Mouse (Mus musculus): Measurements from ENCODE around the gene Tmem164.

Tmem164 gene

DNA sequence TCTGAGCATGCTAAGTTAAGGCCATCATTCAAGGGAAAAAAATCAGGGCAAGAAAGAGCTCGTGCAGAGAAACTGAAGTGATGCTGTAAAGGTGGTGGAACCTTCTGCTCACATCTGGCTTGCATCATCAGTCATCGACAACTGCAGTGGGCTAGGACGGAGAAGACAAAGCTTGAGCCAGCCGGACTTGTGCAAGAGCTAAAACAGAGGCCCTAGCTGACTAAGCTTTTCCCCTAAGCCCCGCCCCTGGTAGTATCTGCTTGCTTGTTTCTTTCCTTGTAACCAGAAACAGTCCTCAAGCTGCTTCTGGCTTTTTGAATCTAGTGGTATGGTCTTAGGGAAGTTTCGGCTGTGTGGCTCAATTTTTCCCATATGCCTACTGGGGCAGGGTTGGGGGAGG is 56.5 kb downstream of the Tmem164 start:
- no peak for DNase-seq (ENCODE audit: low read depth in 1 of 2, low spot score in 2 of 2)

DNA sequence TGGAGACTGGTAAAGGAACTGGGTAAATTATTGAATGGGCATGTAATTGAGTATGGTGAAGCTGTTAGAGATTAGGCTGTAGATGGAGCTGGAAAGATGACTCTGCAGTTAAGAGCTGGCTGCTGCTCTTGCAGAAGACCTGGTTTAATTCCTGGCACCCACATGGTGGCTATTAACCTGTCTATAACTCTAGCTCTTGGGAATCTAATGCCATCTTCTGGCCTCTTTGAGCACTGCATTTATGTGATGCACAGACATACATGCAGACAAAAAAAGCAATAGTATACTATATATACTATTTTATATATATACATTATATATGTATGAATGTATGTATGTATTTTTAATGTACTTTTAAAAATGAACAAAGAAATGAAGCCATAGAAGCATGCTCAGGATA is 66.2 kb downstream of the Tmem164 start:
- DNase-seq (ENCODE audit: low read depth in 1 of 2, low spot score in 2 of 2), result no peak

- no peak for DNase-seq (ENCODE audit: low read depth in 1 of 2, low spot score in 2 of 2)
Measured at GRCm38 (mm10) chrX:142748574-142748973, 67.4 kb downstream of the Tmem164 start.

DNA sequence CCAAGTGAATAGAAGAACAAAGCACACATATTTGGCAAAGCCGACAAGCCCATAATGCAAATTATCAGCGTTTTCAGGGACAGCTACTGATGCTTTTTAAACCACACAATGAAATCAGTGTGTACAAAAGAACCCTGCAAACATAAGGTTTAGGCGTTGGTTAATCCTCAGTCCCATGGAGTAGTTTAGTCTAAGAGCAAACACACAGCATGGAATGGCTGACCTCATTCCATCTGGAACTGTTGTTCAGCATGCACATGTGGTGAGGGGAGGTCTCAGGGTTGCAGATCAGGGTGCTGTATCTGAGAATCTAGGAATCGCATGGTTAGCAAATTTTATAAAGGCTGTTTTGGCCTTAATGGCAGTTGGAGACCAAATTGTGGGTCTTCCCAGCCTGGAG is 69.6 kb downstream of the Tmem164 start:
- DNase-seq (ENCODE audit: low read depth in 1 of 2, low spot score in 2 of 2), result no peak

- DNase-seq (ENCODE audit: low read depth in 1 of 2, low spot score in 2 of 2), result no peak
Measured at GRCm38 (mm10) chrX:142755542-142755941, 74.3 kb downstream of the Tmem164 start.

DNA sequence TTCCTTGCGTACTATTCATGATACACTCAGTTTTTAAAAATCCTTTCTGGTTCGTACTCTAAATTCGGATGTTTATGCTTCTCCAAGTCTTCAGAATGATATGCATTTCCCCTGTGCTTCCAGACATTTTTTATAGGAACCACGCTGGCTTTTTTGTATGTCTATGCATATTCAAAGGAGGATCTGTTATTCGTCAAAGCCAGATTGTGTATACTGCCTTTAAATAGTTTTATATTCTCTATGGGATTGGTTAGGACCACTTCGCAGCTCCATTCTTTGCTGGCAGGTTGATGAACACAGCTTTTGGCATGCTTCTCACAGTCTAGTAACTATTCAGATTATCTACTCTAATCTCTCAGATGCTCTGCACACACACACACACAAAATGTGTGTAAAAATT is 79.2 kb downstream of the Tmem164 start:
- DNase-seq (ENCODE audit: low read depth in 1 of 2, low spot score in 2 of 2), result no peak

DNA sequence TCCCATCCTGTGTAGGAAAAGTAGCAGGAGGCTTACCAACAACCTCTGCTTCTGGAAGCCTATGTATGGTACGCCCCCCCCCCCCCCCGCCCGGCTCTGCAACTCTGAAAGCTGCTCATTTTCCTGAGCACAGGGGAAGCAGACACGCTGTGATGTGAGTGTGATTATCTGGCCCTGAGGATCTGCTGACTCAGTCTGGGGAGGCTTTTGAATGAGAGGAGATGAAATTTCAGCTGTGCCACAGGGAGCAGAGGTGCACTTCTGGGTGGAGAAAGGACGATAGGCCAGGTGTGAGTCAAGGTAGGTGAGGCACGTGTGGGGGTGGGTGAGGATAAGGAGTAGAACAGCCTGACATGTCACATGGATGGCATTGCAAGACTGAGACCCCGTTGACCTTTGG is 82.1 kb downstream of the Tmem164 start:
- no peak for DNase-seq (ENCODE audit: low read depth in 1 of 2, low spot score in 2 of 2)

GRCm38 (mm10) chrX:142769698-142770097 is 88.5 kb downstream of the Tmem164 start:
- no peak for DNase-seq (ENCODE audit: low read depth in 1 of 2, low spot score in 2 of 2)

GRCm38 (mm10) chrX:142773658-142774057 is 92.5 kb downstream of the Tmem164 start:
- DNase-seq (ENCODE audit: low read depth in 1 of 2, low spot score in 2 of 2), result no peak

DNA sequence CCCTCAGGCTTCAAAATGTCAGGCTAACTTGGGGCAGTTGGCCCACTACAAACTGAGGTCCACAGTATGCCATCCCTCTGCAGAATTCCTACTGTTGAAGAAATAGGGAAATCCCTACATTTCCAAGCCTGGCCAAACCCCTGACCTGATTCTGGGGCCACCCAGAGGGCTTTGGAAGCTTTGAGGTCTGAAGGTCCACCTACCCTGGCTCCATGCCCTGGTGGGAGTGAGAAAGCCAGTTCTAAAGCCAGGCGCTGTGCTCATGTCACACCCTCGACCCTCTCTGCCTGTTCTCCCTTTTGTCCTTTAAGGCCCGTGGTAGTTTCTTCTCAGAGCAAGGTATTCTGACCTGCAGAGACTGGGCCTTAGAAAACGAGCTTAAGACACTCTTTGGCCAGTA is 94.9 kb downstream of the Tmem164 start:
- no peak for DNase-seq (ENCODE audit: low read depth in 1 of 2, low spot score in 2 of 2)

GRCm38 (mm10) chrX:142778638-142779037 is 97.4 kb downstream of the Tmem164 start:
- DNase-seq (ENCODE audit: low read depth in 1 of 2, low spot score in 2 of 2), result no peak

DNA sequence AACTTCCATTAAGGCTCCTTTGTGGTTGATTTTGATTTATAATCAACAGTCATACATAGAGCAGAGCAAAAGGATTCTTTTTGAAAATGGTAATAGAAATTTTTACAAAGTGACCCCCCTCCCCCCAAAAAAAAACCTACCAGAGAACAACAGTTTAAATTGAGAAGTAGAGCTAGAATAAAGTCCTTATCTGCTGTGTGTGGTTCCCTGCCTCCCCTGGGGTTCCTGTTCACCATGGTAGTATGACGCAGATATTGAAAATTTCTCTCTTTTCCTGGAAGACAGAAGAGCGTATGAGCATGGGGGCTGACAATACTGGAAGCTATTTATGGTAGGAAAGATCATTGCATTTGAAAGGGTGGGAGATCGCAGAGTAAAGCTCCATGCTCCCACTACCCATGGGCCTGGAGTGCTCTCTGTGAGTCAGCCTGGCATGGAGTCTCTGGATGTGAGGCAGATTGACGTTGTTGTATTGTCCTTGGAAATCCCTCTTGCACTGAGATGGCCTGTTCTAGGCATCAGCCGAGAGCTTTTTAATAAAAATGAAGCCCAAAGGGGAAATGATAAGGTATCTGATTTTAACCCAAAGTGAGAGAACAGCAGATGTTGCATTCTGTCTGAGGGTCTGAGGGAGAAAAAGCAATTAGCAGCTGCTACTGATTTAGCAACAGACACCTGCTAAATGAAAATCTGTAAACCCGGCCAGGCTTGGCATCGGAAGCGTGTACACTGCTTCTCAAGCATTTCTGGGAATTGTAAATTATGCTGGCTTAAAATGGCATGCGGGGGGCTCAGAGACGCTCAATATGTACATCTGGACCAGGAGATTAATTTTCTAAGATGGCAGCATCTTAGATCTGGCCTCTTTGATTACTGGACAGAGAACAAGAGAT is 105.2 kb downstream of the Tmem164 start:
- DNase-seq (ENCODE audit: low read depth in 1 of 2, low spot score in 2 of 2), result no peak

DNA sequence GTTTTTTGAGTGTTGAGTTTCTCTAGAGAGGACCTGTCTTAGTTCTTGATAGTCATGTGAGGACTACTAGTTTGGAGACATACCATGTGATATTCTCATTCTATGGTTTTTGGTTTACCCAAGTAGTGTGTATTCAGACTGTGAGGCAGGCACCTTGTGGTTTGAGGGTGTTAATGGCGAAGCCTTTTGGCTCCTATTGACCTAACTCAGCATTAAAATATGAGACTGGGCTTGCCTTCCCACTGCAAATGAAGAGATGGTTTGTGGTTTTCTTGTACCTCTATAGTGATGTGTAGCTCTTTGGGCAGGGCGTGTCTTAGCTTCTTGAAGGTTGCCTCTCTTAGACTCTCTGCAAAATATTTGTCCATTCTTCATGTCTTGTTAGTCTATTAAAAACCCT is 111.0 kb downstream of the Tmem164 start:
- DNase-seq (ENCODE audit: low read depth in 1 of 2, low spot score in 2 of 2), result no peak

DNA sequence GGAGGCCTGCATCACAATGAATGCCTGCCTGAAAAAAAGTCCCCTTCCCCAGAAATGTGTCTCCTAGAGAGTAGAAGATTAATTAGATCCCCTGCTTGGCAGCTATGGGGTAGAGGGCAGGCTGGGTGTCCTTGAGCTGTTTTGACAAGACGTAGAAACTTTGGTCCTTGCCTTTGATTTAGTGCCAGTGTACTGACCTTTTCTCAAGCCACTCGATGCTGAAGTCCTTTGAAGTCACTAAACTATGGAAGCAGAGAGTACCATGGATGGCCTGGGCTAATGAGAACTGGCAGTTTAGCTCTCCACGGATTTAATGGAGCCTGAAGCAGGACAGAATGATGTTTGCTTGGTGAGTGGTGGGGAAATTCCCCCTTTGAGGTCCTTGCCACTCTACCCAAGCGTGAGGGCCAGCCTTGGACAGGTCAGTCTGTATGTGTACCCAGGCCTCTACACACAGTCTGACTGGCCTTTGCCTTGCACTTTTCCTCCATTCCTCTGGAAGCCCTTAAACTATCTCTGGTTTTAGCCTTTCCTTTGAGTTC is 112.9 kb downstream of the Tmem164 start:
- DNase-seq (ENCODE audit: low read depth in 1 of 2, low spot score in 2 of 2), result no peak

- DNase-seq (ENCODE audit: low read depth in 1 of 2, low spot score in 2 of 2), result no peak
Measured at GRCm38 (mm10) chrX:142804596-142804995, 123.4 kb downstream of the Tmem164 start.

DNA sequence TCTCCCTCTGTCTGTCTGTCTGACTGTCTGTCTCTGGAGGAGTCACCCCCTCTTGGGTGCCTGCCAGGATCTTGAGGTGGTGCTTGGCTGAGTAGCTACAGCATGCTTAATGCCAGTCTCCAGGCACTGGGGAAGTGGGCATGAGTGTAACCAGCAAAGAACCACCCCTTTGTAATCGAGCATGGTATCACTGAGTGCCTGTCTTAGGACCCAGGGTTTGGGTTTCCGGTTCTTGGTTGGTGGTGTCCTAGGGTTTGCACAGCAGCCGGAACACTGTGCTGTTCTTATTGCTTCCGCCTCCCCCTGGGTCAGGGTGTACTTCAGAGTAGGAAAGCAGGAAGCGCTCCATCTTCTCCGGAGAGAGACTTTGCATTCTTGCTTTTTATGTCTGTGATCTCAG is 124.9 kb downstream of the Tmem164 start:
- no peak for DNase-seq (ENCODE audit: low read depth in 1 of 2, low spot score in 2 of 2)

- DNase-seq (ENCODE audit: low read depth in 1 of 2, low spot score in 2 of 2), result no peak
Measured at GRCm38 (mm10) chrX:142806620-142807061, 125.4 kb downstream of the Tmem164 start.

DNA sequence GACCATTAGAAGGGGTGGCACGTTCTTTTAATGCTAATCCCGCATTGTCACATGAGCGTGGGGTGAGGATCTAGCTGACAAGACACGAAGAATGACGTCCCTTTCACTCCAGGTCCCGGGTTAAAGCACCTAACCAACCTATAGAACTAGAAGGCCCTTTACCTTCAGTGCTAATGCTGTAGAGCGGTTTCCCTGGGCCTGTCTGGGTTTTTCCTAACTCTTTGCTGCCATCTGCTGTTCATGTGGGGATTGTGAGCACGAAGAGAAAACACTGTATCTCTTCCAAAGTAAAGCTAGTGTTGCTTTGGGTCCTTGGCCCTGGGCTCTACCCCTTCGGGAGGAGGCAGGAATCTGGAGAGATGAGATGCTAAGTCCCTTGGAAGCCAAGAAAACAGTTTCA is 127.2 kb downstream of the Tmem164 start:
- no peak for DNase-seq (ENCODE audit: low read depth in 1 of 2, low spot score in 2 of 2)

GRCm38 (mm10) chrX:142813146-142813545 is 131.9 kb downstream of the Tmem164 start:
- no peak for DNase-seq (ENCODE audit: low read depth in 1 of 2, low spot score in 2 of 2)

DNA sequence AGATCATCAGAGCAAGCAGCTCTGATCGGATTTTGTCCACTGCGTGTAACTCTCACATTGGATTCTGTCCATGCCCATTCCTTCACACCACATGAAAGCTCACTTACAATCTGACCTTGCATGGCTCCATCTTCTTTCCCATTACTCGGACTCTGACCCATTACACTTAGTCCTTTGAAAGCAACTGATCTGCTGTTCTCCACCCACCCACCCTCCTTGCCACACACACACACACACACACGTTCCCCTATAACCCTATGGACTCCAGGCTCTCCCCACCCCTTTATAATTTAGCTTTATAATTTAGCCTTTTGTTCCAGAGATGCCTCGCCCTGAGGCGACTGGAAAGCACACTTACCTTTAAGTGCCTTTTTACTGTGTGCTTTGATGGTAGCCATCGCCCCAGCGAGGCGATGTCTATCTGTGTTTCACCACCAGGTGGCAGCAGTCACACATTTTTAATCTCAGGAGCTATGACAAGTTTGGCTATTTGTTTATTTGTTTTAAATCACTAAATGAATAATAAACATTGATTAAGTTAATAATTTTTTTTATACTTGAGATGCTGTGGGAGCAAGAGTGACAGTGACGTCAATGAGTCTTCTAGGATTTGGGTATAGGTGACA is 137.0 kb downstream of the Tmem164 start:
- no peak for DNase-seq (ENCODE audit: low read depth in 1 of 2, low spot score in 2 of 2)

DNA sequence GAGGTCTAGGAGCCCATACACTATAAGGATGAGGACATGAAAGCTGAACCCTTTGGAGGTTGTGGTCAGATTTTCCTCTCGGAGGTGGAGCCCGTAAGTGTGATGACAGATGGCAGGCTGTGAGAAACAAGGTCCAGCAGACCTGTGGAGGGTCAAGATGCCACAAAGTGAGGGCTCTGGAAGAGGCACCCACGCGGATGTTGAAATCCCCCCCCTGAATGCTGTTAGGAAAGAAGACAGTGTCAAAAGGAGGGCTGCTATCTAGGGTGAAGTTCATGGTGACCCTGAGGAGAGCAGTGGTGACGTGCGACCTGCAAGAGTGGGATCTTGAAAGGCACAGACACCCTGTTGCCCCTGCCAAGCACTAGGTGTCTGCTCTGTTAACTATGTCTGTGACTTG is 140.0 kb downstream of the Tmem164 start:
- DNase-seq (ENCODE audit: low read depth in 1 of 2, low spot score in 2 of 2), result no peak

GRCm38 (mm10) chrX:142821846-142822245 is 140.6 kb downstream of the Tmem164 start:
- no peak for DNase-seq (ENCODE audit: low read depth in 1 of 2, low spot score in 2 of 2)
